Mouse (Mus musculus) frontal cortex, postnatal 10 days (tissue): ENCODE measurements around the gene Kpna1.
"Not testable (repeated sequence)": the region's sequence is repeated elsewhere in the genome, so short reads cannot be mapped to it uniquely, and the experiment has no call there.

Experiments used
- DNase-seq, 2 experiments: peaks; one replicate each; pipeline ENCODE4 v3.0.0; 2022; ENCODE audit warnings: low spot score in 2 of 2, mixed read lengths in 1 of 2

Gene Kpna1

DNA sequence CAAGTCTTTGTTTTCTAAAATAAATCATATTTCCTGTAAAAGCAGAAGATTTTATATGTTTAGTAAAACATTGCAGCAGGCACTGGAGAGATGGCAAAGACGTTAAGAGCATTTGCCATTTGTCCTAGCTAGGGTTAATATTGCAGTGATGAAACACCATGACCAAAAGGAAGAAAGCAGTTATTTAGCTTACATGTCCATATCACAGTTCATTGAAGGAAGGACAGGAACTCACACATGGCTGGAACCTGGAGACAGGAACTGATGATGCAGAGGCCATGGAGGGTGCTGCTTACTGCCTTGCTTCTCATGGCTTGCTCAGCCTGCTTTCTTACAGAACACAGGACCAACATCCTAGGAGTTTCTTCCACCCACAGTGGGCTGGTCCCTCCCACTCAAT is 13.8 kb downstream of the Kpna1 start:
- DNase-seq: no peak

DNA sequence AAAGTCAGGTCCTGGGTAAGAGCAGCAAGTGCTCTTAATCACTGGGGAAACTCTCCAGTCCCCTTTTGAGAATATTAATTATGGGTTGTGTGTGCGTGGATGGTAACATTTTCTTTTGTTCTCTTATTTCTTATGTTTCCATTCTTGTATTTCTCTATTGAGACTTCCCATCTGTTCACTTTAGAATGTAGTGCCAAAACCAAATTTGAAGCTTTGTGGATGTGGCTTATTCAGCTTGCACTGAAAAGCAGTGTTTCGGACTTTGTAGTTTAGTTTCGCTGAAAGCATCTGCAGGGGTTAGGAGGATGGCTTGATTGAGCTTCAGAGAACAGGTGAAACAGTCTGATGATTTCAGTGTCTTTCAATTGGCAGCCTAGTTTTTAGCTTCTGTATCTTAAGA is 14.8 kb downstream of the Kpna1 start:
- DNase-seq: no peak

DNA sequence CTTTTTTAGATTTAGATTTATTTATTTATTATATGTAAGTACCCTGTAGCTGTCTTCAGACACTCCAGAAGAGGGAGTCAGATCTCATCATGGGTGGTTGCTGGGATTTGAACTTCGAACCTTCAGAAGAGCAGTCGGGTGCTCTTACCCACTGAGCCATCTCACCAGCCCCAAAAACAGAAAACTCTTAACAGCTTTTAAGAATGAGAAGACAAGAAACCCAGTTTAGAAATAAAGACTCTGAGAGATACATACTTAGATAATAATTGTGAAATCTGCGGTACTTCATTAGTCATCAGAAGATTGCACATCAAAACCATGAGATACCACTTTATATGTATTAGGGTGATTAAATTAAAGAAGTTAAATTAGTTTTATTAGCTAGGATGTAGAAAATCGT is 20.3 kb downstream of the Kpna1 start:
- not testable (repeated sequence) for DNase-seq

GRCm38 (mm10) chr16:36008396-36008795 is 29.8 kb downstream of the Kpna1 start:
- no peak for DNase-seq

- no peak for DNase-seq
Measured at GRCm38 (mm10) chr16:36016335-36016734, 37.8 kb downstream of the Kpna1 start.

GRCm38 (mm10) chr16:36028120-36028519 is 49.6 kb downstream of the Kpna1 start:
- DNase-seq: not testable (repeated sequence)

DNA sequence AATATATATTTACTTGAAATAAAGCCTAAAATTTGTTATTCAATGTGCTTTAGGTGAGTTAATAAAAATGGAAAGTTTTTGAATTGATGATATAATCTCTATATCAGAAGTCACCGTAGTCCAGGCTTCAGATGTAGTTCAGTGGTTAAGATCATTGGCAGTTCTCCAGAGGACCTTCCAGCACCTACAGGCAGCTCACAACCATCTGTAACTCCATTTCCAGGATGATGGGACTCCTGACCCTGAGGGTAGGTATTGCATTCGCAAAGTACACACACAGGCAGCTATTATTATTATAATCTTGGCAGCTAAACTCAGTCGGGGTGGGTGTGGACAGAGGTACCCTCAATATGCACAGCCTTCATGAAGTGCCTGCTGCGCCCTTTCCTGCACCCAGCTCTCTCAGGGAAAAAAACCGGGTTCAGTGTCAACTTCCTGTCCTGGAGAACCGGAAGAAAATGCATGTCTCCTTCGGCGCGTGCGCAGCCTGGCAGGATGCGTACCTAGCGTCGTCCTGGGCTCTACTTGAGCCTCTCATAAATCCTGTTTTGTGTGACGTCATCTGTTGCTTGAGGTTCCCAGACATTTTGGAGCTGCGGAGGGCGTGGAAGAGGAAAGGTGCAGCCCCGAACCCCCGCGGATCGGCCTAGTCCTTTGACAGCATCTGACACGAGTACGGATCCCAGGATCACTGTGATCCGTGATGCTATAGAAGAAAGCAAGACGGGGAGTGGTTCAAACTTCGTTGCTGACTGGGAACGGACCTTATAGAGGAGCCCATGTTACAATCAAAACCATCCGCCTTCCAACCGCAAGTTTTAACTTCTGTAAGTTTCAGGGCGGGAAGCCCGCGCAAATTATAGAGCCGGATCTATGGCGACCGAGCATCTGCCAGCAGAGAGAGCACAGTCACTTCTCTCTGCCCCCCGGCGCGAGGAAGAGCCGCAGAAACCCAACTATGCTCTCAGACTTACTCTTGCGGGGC is 62.4 kb downstream of the Kpna1 start, which contains the start of gene Wdr5b:
TSS of gene Wdr5b (plus strand) at position 551 of the 985 bp plus-strand sequence.
- DNase-seq: peak; percentile 89 to 94

DNA sequence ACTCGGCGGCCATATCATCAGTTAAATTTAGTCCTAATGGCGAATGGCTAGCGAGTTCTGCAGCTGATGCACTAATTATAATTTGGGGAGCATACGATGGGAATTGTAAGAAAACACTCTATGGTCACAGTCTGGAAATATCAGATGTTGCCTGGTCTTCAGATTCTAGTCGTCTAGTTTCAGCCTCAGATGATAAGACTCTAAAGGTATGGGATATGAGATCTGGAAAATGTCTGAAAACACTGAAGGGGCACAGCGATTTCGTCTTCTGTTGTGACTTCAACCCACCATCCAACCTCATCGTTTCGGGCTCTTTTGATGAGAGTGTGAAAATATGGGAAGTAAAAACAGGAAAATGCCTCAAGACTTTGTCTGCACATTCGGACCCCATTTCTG is 63.1 kb downstream of the Kpna1 start:
- no peak for DNase-seq

- no peak for DNase-seq
Measured at GRCm38 (mm10) chr16:36043073-36043472, 64.5 kb downstream of the Kpna1 start.

DNA sequence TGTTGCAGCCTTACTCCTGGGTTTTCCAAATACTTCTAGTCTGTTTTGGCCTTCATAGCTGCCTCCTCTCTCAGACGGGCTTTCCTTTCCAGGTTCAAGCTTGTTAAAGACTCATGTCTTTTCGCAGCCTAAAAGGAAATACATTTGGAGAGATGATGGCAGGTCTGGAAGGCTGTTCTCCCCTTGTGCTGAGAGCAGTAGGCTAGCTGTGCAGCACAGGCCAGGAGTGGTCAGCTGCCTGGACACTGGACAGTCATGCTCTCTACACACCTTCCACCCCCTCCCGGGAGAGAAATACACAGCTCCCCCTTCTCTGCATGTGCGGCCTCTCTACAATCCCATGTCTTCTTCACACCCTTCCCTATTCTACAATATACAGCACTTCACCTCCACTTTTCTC is 65.4 kb downstream of the Kpna1 start:
- no peak for DNase-seq

DNA sequence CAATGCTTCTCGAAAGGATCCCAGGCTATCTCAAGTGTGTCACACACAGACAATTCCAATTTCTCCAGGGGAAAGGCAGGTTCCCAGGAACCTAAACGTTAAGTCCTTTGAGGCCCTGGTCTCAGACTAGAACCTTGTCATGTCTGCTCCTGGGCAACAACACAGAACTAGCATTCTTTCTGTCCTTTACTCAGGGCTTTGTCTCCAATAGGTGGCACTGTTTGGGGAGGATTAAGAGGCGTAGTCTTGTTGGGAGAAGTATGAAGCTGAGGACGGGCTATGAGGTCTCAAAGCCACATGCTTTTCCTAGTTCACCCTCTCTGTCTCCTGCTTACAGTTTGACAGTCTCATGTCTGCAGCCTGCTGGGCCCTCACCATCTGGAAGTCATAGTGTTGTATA is 69.0 kb downstream of the Kpna1 start:
- DNase-seq: no peak

GRCm38 (mm10) chr16:36051491-36051890 is 72.9 kb downstream of the Kpna1 start:
- DNase-seq: no peak

GRCm38 (mm10) chr16:36053524-36054275 is 75.2 kb downstream of the Kpna1 start:
- DNase-seq: no peak

DNA sequence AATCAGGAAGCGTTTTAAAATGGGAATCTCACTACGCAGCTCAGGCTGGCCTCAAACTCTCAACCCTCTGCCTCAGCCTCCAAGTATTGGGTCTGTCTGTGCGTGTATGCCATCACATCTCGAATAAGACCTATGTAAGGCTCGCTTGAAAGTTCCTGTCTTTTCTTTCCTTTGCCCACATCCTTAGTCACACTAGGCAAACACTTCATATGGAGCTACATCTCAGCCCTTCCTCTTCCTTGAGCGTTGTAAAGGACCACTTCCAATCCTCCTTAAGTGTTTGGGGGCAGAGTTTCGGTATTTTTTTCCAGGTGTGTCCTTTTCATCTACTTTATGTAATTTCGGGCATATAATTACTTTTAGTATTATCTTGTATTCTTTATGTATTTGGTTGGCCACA is 76.4 kb downstream of the Kpna1 start:
- DNase-seq: no peak

GRCm38 (mm10) chr16:36056416-36056815 is 77.9 kb downstream of the Kpna1 start:
- DNase-seq: no peak

DNA sequence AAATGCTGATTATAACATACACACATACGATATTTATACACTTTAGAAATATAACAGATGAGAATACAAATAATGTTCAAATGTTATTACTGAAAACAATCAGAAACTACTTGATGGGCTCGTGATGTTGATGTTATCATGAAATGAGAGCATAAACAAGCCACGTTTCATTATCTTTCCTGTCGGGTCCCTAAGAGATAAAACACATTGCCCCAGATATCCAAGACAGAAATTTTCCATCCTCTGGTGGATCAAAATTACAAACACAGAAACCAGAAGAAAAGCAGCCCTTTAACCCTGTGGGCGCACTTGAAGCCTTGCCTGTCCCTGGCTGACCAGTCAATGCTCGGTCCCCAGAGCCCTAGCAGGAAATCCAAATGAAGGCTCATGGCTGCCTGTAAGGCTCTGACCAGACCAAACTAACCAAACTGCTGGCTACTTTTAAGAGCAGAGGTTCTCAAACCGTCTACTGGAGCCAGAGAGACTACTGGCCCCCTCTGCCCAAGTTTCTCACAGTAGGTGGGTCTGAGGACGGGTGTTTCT is 79.5 kb downstream of the Kpna1 start:
- no peak for DNase-seq

GRCm38 (mm10) chr16:36062534-36062933 is 84.0 kb downstream of the Kpna1 start:
- not testable (repeated sequence) for DNase-seq

GRCm38 (mm10) chr16:36063315-36063714 is 84.8 kb downstream of the Kpna1 start:
- no peak for DNase-seq

DNA sequence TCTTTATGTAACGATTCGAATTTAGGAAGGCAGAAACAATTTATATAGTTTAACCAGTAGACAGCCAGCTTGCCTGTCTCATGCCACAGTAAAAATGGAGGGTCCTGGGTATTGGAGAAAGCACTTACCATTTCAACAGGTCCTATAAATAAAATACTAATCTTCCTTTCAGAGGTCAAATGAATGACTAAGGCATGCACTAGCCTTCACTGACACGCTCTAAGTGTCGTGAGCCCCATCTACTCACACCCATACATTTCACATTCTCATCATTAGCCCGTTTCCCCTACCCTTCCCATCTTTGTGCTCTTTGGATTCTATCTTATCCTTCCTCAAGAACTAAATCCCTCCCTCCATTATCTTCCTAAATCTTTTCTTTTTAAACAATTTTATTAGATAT is 86.4 kb downstream of the Kpna1 start:
- no peak for DNase-seq

- no peak for DNase-seq
Measured at GRCm38 (mm10) chr16:36067694-36068093, 89.1 kb downstream of the Kpna1 start.

DNA sequence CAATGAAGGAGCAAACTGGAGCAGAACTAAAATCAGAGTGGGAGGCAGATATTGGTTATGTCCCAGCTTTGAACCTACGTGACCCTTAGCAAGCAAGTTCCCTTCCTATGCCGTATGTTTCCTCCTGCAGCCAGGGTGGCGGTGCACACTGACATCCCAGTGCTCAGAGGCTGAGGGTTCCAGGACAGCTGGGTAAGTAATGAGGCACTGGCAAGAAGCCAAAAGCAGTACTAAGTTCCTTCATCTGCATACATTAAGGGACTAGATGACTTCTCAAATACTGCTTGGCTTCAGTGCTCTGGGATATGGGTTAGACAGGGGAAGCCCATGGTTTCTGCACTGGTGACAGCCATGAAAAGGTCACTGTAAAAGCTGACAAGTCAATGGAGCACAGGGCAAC is 89.8 kb downstream of the Kpna1 start:
- DNase-seq: no peak

GRCm38 (mm10) chr16:36069819-36070575 is 91.4 kb downstream of the Kpna1 start:
- no peak for DNase-seq
